Mouse (Mus musculus) midbrain, postnatal 0 days (tissue): ENCODE data around the gene Gbf1. TPM values are rescaled to one million over a fixed set of nuclear protein-coding genes. Genes with fewer than 3 reads are reported as not detected.

Source experiments
- ATAC-seq: fragments of 200-750 bp; cut with Nextera tagmentation; 2 replicates; pipeline ENCODE4 v1.8.0; 2017; ENCODE audit warnings: moderate number of reproducible peaks, mild to moderate bottlenecking, moderate TSS enrichment, moderate library complexity; ENCODE audit not compliant: low FRiP score
- DNase-seq: peaks from one replicate; pipeline ENCODE4 v3.0.0-alpha.2; 2015; ENCODE audit warnings: low spot score
- H3K27ac ChIP-seq: fragments of 300-500 bp; sonication (generic); 2 replicates; pipeline ENCODE4 v1.5.1; 2014; ENCODE audit warnings: low read depth, mild to moderate bottlenecking, low read length, mixed read lengths
- H3K27me3 ChIP-seq: fragments of 300-500 bp; sonication (generic); 2 replicates; pipeline ENCODE4 v1.6.1; 2014; ENCODE audit warnings: low read length, control low read depth, mixed read lengths; ENCODE audit not compliant: insufficient read depth
- H3K36me3 ChIP-seq: fragments of 300-500 bp; sonication (generic); 2 replicates; pipeline ENCODE4 v1.6.1; 2014; ENCODE audit warnings: low read length, control low read depth, mixed read lengths; ENCODE audit not compliant: insufficient read depth
- H3K4me1 ChIP-seq: fragments of 300-500 bp; sonication (generic); 2 replicates; pipeline ENCODE4 v1.6.1; 2014; ENCODE audit warnings: mild to moderate bottlenecking, control low read depth, antibody characterized with exemption, low read length, mixed read lengths; ENCODE audit not compliant: insufficient read depth
- H3K4me2 ChIP-seq: fragments of 300-500 bp; sonication (generic); 2 replicates; pipeline ENCODE4 v1.6.1; 2014; ENCODE audit warnings: low read depth, mild to moderate bottlenecking, low read length, mixed read lengths; ENCODE audit not compliant: poor library complexity, severe bottlenecking
- H3K4me3 ChIP-seq: fragments of 300-500 bp; sonication (generic); 2 replicates; pipeline ENCODE4 v1.5.1; 2014; ENCODE audit warnings: low read depth, mild to moderate bottlenecking, low read length, moderate library complexity
- H3K9ac ChIP-seq: fragments of 300-500 bp; sonication (generic); replicated peaks from 2 replicates; pipeline ENCODE4 v1.6.1; 2014; ENCODE audit warnings: mild to moderate bottlenecking, low read length, moderate library complexity, mixed read lengths; ENCODE audit not compliant: poor library complexity, severe bottlenecking
- H3K9me3 ChIP-seq: fragments of 300-500 bp; sonication (generic); 2 replicates; pipeline ENCODE4 v1.6.1; 2016; ENCODE audit warnings: low read length, control low read depth
- CTCF ChIP-seq: IDR thresholded peaks from 2 replicates; pipeline ENCODE4 v1.5.1; 2016; ENCODE audit warnings: antibody characterized with exemption, mild to moderate bottlenecking
- whole genome bisulfite sequencing: fragments of 180-500 bp; shearing (Covaris S2); extraction: QIAGEN DNeasy Blood & Tissue Kit; methylation state at CpG from one replicate; pipeline ENCODE4 v1.1.7; 2014; 5-methylcytosine and 5-hydroxymethylcytosine counted together
- polyA plus RNA-seq: library from polyadenylated mRNA; unstranded; fragments of >200 nt; fragmentation: Nextera tagmentation; extraction: Ambion mirVana; gene quantifications from 2 replicates; pipeline ENCODE4 v1.2.1, GENCODE M21; 2015
- total RNA-seq: library from RNA; depleted of rRNA; stranded (reverse); fragments of >200 nt; gene quantifications from 2 replicates; pipeline ENCODE4 v1.2.3, GENCODE M21; 2014

The Gbf1 gene
- total and polyA plus RNA-seq, 2 experiments from 2014 or later, result 51.6 to 59.8 TPM

DNA sequence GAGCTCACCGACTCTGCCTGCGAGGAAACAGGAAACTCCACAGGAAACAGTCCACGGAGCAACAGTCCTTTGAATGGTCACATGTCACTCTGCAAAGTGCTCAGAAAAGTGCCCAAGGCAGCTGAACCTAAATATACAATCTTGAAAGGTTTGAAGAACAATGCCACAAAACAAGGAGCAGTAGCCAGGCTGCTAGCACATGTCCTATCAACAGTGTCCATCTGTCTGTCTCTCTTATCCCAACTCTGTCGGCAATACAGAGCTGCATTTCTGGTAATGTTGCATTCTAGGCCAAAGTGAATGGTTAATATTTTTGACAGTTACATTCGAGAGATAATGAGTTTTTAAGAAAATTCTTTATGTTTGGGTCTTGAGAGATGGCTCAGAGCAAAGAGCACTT lies 90.1 kb downstream of the Gbf1 start:
- H3K4me3 ChIP-seq, result no peak overlapping the region
- ATAC-seq (no peak), DNase-seq (no peak)
- H3K27ac ChIP-seq, result no peak overlapping the region
- no peaks in the 10 kb centered on the region for H3K4me1 ChIP-seq
- H3K9ac ChIP-seq, result no peak overlapping the region
- H3K9me3 ChIP-seq, result no peaks in the 10 kb centered on the region
- no peak for TF ChIP-seq CTCF
- WGBS, result 84% methylated on average over 5 of the region's 5 CpGs
- H3K4me2 ChIP-seq, result no peak overlapping the region
- H3K36me3 ChIP-seq, result no peaks in the 10 kb centered on the region
- H3K27me3 ChIP-seq, result no peaks in the 10 kb centered on the region

DNA sequence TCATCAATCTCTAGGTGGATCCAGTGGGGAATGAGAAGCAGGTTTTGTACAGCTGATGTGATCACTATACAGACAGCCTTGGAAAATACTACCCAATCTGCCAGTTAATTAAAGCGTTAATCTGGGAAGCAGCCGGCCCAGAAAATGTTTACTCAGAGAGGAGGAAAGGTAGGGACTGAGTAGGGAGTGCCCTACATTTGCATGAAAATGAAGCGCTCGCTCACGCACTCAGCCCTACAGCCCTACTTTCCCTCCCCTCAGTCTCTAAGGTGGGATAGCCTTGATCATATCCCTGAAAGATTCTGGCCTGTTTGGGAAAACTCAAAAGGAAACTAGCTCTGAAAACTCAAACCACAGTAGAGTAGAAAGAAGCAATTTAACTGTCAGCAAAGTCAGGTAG lies 92.3 kb downstream of the Gbf1 start:
- no peak for DNase-seq
- Histone ChIP-seq H3K4me3 (no peak overlapping the region), H3K36me3 (no peaks in the 10 kb centered on the region), H3K27ac (no peak overlapping the region), H3K4me2 (no peak overlapping the region), H3K27me3 (no peaks in the 10 kb centered on the region), H3K9ac (no peak overlapping the region), H3K9me3 (no peaks in the 10 kb centered on the region), H3K4me1 (no peaks in the 10 kb centered on the region)
- no peak for TF ChIP-seq CTCF
- no peak for ATAC-seq
- WGBS, result 16% methylated on average over 5 of the region's 5 CpGs

DNA sequence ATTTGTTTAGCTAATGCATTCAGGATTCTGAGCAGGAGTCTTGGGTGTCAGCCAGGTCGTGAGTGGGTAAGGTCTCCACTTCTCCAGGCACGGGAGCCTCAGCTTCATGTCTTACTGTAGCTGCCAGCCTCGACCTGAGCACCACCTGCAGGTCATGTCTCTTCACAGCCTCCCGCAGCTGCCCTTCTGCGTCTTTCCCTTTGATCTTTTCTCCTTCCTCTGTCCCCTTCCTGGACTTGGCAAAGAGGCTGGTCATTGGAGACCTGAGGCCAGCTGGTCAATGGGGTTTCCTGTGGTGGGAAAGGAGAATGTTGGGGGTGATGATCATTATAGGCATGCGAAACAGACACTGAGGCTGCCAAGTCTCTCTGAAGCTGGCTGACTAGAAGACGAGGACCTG lies 96.7 kb downstream of the Gbf1 start:
- Histone ChIP-seq H3K9ac (no peak overlapping the region), H3K27ac (no peak overlapping the region), H3K9me3 (no peaks in the 10 kb centered on the region), H3K4me2 (no peak overlapping the region), H3K36me3 (0 out of 2 replicates have a peak, but pooled peaks cover 3% of the 10 kb centered on the region), H3K4me1 (no peaks in the 10 kb centered on the region), H3K4me3 (no peak overlapping the region), H3K27me3 (no peaks in the 10 kb centered on the region)
- ATAC-seq, result no peak
- peak; percentile 41 for DNase-seq
- WGBS, result 40% methylated on average over 7 of the region's 7 CpGs
- peak; percentile 46 for TF ChIP-seq CTCF

DNA sequence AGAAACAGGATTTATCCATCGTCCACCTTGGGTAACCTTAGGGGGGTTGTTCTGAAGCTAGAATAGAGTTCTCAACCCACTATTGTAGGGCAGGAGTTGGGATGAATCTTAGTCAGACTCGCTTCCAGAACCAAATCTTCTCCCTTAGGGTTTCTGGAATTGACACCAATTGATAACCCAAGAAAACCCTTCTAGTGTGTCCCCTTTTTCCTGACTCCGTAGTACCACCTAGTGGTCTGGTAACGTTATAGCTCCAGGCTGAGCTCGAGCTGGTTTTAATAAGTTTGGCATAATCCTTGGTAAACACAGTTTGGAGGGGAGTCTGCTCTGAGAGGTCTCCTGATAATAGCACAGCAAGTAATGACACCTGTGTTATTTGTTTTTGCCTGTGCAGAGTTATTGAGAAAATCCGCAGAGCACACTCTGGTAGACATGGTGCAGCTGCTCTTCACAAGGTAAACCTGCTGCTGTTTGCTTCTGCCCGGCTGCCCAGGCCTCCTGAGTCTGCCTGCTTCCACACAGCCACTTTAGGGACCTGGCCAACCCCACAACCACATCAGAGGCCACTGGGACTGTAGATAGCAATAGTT lies 101.9 kb downstream of the Gbf1 start:
- Histone ChIP-seq H3K9me3 (no peaks in the 10 kb centered on the region), H3K4me3 (no peak overlapping the region), H3K4me2 (no peak overlapping the region), H3K27me3 (no peaks in the 10 kb centered on the region), H3K9ac (no peak overlapping the region), H3K36me3 (peaks cover 33% of the 10 kb centered on the region), H3K4me1 (no peaks in the 10 kb centered on the region), H3K27ac (no peak overlapping the region)
- 37% methylated on average over 7 of the region's 7 CpGs for WGBS
- peak; percentile 89 for TF ChIP-seq CTCF
- ATAC-seq (no peak), DNase-seq (peak; percentile 71)

DNA sequence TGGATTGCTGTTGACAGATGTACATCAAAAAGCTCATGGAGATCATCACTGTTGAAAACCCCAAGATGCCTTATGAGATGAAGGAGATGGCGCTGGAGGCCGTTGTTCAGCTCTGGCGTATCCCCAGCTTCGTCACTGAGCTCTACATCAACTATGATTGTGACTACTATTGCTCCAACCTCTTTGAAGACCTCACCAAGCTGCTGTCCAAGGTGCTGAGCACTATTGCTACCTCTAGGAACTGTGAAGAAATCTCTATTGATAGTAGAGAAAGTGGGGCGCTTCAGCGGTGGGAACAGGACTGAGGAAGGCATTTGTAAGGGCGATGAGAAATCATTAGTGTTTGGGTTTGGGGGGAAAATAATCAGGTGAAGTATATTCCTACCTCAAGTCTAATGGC lies 112.5 kb downstream of the Gbf1 start:
- 92% methylated on average over 7 of the region's 7 CpGs for WGBS
- Histone ChIP-seq H3K9ac (no peak overlapping the region), H3K36me3 (peaks cover 92% of the 10 kb centered on the region), H3K9me3 (no peaks in the 10 kb centered on the region), H3K4me3 (no peak overlapping the region), H3K27ac (no peak overlapping the region), H3K4me1 (no peaks in the 10 kb centered on the region), H3K4me2 (no peak overlapping the region), H3K27me3 (no peaks in the 10 kb centered on the region)
- ATAC-seq, result no peak
- DNase-seq, result no peak
- no peak for TF ChIP-seq CTCF

DNA sequence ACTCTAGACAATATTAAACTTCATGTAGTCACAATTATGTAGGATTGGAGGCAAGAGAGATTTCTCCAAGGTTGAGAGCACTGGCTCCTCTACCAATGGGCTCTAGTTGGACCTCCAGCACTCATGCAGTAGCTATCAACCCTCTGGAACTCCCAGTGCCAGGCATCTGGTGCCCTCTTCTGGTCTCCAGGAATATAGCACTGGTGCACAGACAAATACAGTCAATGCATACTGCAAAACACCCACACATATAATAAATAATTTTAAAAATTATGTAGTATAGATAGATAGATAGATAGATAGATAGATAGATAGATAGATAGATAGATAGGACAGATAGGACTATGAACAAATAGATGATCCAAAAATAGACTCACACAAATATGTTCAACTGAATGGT lies 123.0 kb downstream of the Gbf1 start:
- H3K27me3 ChIP-seq, result no peaks in the 10 kb centered on the region
- no peak overlapping the region for H3K9ac ChIP-seq
- H3K36me3 ChIP-seq, result peaks cover 57% of the 10 kb centered on the region
- peak; percentile 48 for TF ChIP-seq CTCF
- DNase-seq (no peak), ATAC-seq (no peak)
- no peaks in the 10 kb centered on the region for H3K4me1 ChIP-seq
- H3K4me3 ChIP-seq, result no peak overlapping the region
- no peak overlapping the region for H3K4me2 ChIP-seq
- no peaks in the 10 kb centered on the region for H3K9me3 ChIP-seq
- no peak overlapping the region for H3K27ac ChIP-seq
